Mouse (Mus musculus) megakaryocyte, embryonic 14.5 days (primary cell): ENCODE measurements at regions not wholly inside any gene's neighbourhood (a gene's known extent, or its start where the extent isn't known, plus 50 kb on each side); places are given as distances from the start of the nearest gene placed in this dataset.

Source experiments
- FLI1 ChIP-seq: IDR thresholded peaks from 2 replicates; pipeline ENCODE4 v1.6.1; 2012; ENCODE audit warnings: low read length, inconsistent platforms, mixed read lengths
- GATA1 ChIP-seq: IDR thresholded peaks from 3 replicates; pipeline ENCODE4 v1.6.1; 2012; ENCODE audit warnings: mixed read lengths, low read length, inconsistent platforms, borderline replicate concordance

GRCm38 (mm10) chr7:137726031-137726430, 288.6 kb downstream of the Glrx3 start:
- TF ChIP-seq GATA1 (no peak), FLI1 (no peak)
